Mouse (Mus musculus): ENCODE measurements at regions not wholly inside any gene's neighbourhood (a gene's known extent, or its start where the extent isn't known, plus 50 kb on each side); places are given as distances from the start of the nearest gene placed in this dataset.

DNA sequence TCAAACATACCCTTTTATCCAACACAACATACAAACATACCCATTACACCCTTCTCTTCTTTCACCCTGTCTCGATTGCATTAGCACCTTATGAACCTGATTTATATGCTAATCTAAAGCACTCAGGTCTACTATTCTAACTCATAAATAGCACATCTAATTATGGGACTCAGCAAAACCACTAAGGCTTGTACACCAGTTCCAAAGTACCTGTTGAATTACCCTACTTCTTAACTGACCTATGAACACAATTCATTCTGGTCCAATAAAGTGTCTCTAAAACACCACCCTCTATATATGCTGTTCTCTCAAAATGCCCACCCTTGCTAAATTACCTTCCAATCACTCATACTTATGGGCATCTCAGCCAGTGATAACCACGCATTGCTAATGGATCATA, 452.7 kb upstream of the Atp2b1 start:
- no peak for DNase-seq (ENCODE audit: low spot score)

DNA sequence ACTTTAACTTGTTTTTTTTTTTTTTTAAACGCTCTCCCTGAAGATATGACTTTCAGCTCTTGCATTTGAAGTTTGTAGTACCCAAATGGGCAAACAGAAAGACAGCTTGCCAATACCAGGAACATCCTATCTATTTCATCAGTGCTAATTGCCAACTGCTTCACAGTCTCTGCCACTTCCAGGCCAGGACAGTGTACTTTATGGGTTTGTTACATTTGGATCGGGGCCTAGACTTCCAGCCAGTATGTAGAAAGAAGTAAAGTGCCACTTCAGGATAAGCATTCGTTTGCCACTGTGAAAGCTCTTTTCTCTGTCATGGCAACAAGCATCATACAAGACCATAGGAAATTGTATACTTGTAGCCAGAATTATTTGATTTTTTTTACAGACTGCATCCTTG, 439.6 kb upstream of the Atp2b1 start:
- DNase-seq (ENCODE audit: low spot score): no peak

DNA sequence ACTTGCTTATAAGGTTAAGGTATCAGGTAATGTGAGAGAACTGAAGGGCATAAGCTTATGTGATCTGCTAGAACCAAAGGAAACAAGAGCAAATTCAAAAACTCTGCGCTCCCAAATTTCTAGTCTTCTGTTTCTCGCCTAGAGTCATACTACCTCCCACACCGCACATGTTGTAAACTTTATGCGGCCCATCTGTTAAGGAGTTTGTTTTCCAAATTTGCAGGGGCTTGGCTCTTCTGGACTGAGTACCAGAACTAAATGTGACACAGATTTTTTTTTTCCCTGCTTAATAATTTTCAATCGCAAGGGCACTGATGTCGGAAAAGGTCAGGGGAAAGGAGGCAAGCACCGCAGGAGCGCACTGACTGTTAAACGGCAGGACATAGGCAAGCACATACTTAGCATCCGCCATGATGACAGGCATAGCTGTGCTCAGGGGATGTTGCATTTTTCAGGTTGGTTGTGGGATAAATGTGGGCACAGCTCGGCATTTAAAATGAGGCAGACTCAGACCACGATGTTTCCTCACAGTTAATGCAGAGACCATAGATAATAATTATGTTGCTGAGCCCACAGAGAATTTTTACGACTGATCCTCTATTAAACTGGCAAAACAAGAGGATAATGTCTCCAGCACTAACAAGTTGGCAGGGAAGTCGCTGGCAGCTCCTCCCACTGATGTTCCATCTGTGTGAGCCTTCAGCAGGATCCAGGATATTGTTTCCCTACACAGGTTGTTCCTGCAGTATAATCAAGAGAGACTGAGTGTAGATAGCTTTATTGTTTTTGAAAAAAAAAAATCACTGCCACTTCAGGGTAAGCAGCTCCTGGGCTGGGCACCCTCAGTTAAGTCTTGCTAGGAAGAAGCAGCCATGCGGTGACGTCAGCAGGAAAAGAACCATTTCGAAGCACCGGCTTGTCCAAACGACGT, 428.2 kb upstream of the Atp2b1 start:
- no peak for DNase-seq (ENCODE audit: low spot score)

DNA sequence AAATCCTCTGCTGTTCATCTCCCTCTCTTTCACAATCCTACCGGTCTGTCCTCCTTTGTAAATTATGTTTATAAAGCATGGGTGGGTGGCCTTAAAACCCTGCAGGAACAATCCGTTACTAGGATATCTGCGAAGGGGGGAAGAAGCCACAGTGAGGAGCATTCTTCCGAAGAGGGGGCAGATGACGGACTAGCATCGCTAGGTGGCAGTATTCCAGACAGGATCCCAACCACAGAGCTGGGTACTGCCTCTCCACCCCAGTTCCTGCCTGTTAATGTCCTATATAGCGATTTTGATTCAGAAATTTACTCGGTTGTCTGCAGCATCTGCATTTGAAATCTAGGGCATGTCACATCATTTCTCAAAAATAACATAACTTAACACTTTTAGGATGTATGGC, 419.9 kb upstream of the Atp2b1 start:
- peak; percentile 7 for DNase-seq (ENCODE audit: low spot score)

DNA sequence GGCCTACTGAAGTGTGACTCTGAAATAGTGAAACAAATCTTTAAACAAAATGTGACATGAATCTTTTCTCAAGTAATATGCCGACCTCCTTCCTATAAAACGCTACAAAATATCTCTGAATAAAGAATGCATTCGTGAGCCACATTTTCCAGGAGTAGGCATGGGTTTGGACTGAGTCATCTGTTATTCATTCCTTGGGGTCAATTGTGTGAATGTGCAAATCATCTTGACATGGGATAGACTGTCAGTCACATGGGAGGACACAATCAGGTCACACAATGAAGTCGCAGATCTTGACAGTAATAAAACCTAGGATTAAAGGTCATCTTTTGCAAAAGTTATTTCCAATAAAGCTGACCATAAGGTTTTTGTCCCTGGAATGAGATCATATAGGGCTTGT, 418.0 kb upstream of the Atp2b1 start:
- DNase-seq (ENCODE audit: low spot score): no peak

DNA sequence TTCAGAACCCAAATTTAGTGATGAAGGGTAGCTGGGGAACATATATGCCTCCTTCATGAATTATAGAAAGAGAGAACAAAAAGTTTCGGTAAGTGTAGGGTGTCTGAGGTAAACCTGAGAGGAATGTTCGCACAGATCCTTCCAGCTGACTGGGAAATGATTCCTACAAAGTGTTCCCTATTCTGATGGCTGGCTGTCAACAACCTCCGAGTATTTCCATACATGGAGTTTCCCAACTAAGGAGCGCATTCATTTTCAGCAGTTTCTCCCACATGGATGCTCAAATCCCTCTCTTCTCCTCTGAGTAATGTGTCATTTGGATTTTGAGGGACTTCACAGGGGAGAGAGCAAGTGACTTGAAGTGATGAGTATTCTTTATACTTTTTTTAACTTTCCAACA, 413.9 kb upstream of the Atp2b1 start:
- DNase-seq (ENCODE audit: low spot score): no peak

- no peak for DNase-seq (ENCODE audit: low spot score)
These were observed 412.6 kb upstream of the Atp2b1 start for GRCm38 (mm10) chr10:98501566-98501965.

DNA sequence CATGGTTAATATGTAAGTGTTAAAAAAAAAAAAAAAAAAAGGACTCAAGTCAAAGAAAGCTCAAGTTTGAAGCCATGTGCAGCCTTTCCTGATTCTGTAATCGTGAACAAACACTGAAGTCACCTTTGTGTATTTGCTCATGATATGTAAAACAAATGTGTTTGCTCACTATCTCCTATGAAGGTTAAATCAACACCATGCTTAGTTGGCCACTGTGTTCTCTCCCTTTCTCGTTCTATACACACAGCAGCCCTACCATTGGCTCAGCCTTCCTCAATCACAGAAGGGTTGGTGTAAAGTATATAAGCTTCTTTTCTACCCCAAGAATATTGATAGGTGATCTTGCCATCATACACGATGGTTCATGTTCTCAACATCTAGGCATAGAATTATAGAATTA, 409.7 kb upstream of the Atp2b1 start:
- DNase-seq (ENCODE audit: low spot score): no peak

- DNase-seq (ENCODE audit: low spot score): no peak
These were observed 405.6 kb upstream of the Atp2b1 start for GRCm38 (mm10) chr10:98508515-98509143.

DNA sequence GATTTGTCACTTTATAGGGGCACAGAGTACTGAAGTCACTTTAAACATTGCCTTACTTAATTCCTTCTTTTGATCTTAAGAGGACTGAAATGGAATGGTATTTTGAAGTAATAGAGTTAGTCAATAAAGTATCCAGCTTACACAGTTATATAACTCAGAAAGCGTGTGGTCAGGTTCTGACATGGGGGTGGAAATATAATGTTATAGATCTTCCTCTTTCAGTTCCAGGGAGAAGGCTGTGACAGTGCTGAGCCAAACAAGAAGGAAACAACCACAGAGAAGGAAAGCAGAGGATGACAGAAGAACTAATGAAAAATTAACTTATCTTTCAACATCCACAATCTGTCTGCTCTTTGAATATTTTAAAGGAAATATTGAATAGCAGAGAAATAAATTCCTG, 399.4 kb upstream of the Atp2b1 start:
- DNase-seq (ENCODE audit: low spot score): no peak

DNA sequence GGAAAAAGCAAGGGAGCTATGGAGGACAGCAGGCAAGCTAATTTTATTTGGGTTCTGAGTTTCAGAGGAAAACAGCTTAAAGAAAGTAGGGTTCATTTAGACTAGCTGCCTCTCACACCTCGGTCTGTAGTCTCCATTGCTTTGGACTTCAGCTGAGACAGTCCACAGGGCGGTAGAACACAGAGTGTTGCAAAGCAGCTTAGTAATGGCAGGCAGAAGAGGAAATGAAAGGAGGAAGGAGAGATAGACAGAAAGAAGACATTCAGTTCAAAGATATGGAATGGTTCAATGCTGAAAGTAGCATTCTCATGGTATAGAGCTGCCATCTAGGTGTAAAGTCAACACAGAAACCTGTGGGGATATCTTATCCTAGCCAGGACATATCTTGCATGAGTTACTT, 396.6 kb upstream of the Atp2b1 start:
- no peak for DNase-seq (ENCODE audit: low spot score)

- DNase-seq (ENCODE audit: low spot score): no peak
These were observed 384.6 kb upstream of the Atp2b1 start for GRCm38 (mm10) chr10:98529565-98529964.

- DNase-seq (ENCODE audit: low spot score): no peak
These were observed 382.8 kb upstream of the Atp2b1 start for GRCm38 (mm10) chr10:98531425-98531824.

- DNase-seq (ENCODE audit: low spot score): no peak
These were observed 375.5 kb upstream of the Atp2b1 start for GRCm38 (mm10) chr10:98538706-98539105.

GRCm38 (mm10) chr10:98541062-98541461, 373.1 kb upstream of the Atp2b1 start:
- DNase-seq (ENCODE audit: low spot score): no peak

GRCm38 (mm10) chr10:98542072-98542471, 372.1 kb upstream of the Atp2b1 start:
- DNase-seq (ENCODE audit: low spot score): no peak

- no peak for DNase-seq (ENCODE audit: low spot score)
These were observed 370.8 kb upstream of the Atp2b1 start for GRCm38 (mm10) chr10:98543253-98543997.

DNA sequence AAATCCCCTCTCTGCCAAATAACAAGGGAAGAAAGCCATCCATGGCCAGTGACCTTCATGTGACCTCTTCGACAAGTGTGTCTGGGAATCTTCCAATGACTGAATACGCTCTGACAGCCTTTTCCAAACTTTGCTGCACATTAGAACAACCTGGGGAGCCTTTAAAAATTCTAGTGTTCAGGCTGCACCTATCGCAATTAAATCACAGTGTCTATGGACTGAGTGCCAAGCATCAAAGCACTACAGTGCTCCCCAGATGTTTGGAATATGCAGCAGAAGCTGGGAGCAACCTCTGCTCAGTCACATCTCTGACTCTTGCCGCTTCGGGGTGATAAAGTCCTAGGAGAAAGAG, 370.2 kb upstream of the Atp2b1 start:
- DNase-seq (ENCODE audit: low spot score): no peak

DNA sequence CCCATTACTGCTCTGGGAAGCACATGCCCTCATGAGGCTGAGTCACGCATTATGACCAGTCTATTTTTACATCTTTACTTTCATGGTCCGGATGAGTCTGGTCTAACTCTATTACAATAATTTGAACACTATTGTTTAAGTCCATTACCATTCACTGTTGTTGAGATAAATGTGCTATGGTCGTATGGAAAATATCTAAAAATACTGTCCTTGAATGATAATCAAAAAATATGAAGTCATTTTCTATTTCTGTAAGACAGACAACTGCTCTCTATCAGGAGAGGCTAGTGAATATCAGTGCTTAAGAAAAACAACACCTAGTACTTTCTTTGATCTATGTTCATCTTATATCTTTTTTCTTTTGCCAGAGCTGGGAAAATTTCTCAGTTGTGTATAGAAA, 359.6 kb upstream of the Atp2b1 start:
- no peak for DNase-seq (ENCODE audit: low spot score)

GRCm38 (mm10) chr10:98557470-98558060, 356.6 kb upstream of the Atp2b1 start:
- no peak for DNase-seq (ENCODE audit: low spot score)

DNA sequence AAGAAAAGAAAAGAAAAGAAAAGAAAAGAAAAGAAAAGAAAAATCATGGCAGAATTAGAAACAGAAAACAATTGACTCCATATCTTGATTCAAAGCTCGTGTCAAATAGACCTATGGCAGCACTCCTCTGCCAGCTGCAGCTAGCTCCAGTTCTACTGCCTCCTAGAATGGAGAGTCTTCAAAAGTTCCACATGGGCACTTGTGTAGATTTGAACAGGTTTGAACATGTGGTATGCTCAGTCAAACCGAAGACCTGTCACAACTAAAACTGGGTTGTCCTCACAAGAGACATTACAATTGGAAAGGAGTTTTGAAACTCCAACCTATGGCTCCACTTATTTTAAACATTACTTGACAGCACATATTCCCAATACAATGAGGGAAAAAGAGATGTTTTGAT, 355.6 kb upstream of the Atp2b1 start:
- DNase-seq (ENCODE audit: low spot score): no peak

- DNase-seq (ENCODE audit: low spot score): no peak
These were observed 351.8 kb upstream of the Atp2b1 start for GRCm38 (mm10) chr10:98562297-98562912.

Data from spleen, adult 12 weeks (tissue).